15 mouse cellular contexts compared by ENCODE assay signal in genomic region chr16:24620021-24620420, GRCm38 (mm10).
DNase-seq lines count a peak whose midpoint lies in the region; ATAC-seq and TF ChIP-seq lines count a peak whose summit lies in the region.
"Had no signal": no experiment of that assay in that cellular context is flagged by ENCODE, and none has a peak within 500 bp of the region (broad histone marks: within the 10 kb centered on the region; RNA-seq: fewer than 3 reads in every experiment).

No protein-coding gene starts in this region.

- H3K4me1 ChIP-seq in lung, adult 2 months (ENCODE audit: control insufficient read depth, insufficient read depth, low read length), result peaks cover 3% of the 10 kb centered on the region; the same call in 1 of the 2 replicates
- peaks cover 6% of the 10 kb centered on the region for H3K4me1 ChIP-seq in hindbrain, embryonic 13.5 days (replicated peaks)
- H3K4me1 ChIP-seq: heart, embryonic 10.5 days had no signal

- no peaks in the 10 kb centered on the region for H3K36me3 ChIP-seq in hindbrain, embryonic 13.5 days
- H3K36me3 ChIP-seq: embryonic facial prominence, embryonic 15.5 days; heart, embryonic 10.5 days; hindbrain, embryonic 10.5 days; intestine, embryonic 15.5 days had no signal

- no peak for TF ChIP-seq CTCF in lung, adult 2 months (IDR thresholded peaks at IDR 0.05; ENCODE audit: insufficient read depth, low read length)

- DNase-seq in lung, postnatal 25 days (ENCODE audit: low spot score), result peak; percentile 52
- DNase-seq in lung, adult 2 months, result no peak
- DNase-seq in thymus, postnatal 0 days (ENCODE audit: low spot score), result no peak
- DNase-seq in adrenal gland, postnatal 36 days, result no peak
- DNase-seq: cerebellum, postnatal 14 days; kidney, postnatal 10 days; midbrain, embryonic 14.5 days had no signal

- no peak overlapping the region for H3K4me3 ChIP-seq in lung, adult 2 months (replicated peaks; ENCODE audit: extremely low read depth, low read depth, low read length)
- no peak overlapping the region for H3K4me3 ChIP-seq in hindbrain, embryonic 13.5 days
- H3K4me3 ChIP-seq: embryonic facial prominence, embryonic 15.5 days; heart, embryonic 10.5 days; hindbrain, embryonic 10.5 days; intestine, embryonic 15.5 days had no signal

- H3K27me3 ChIP-seq in hindbrain, embryonic 13.5 days, result no peaks in the 10 kb centered on the region
- H3K27me3 ChIP-seq: embryonic facial prominence, embryonic 15.5 days; intestine, embryonic 15.5 days had no signal

- TF ChIP-seq POLR2A in lung, adult 2 months (IDR thresholded peaks at IDR 0.05; ENCODE audit: borderline replicate concordance, extremely low read depth, low read depth, low read length), result no peak

- no peaks in the 10 kb centered on the region for H3K9me3 ChIP-seq in hindbrain, embryonic 13.5 days
- H3K9me3 ChIP-seq: embryonic facial prominence, embryonic 15.5 days; heart, embryonic 10.5 days; hindbrain, embryonic 10.5 days; intestine, embryonic 15.5 days had no signal

- no peak overlapping the region for H3K27ac ChIP-seq in hindbrain, embryonic 13.5 days
- H3K27ac ChIP-seq: embryonic facial prominence, embryonic 15.5 days; heart, embryonic 10.5 days; hindbrain, embryonic 10.5 days; intestine, embryonic 15.5 days had no signal

- H3K4me2 ChIP-seq in hindbrain, embryonic 13.5 days, result no peak overlapping the region
- H3K4me2 ChIP-seq: embryonic facial prominence, embryonic 15.5 days; intestine, embryonic 15.5 days had no signal

- H3K9ac ChIP-seq in hindbrain, embryonic 13.5 days, result no peak overlapping the region
- H3K9ac ChIP-seq: embryonic facial prominence, embryonic 15.5 days; intestine, embryonic 15.5 days had no signal

- WGBS in lung, adult 2 months, result 83% methylated on average over 3 of the region's 3 CpGs
- WGBS in hindbrain, embryonic 13.5 days, result 87% methylated on average over 3 of the region's 3 CpGs

- ATAC-seq in common myeloid progenitor, adult 5-6 weeks (replicated peaks; ENCODE audit: low read depth, poor library complexity, severe bottlenecking), result peak; percentile 71
- ATAC-seq in monocyte, adult 5-6 weeks (replicated peaks; ENCODE audit: insufficient number of reproducible peaks, low FRiP score, low TSS enrichment, poor library complexity, severe bottlenecking), result peak; percentile 91
- no peak for ATAC-seq in hindbrain, embryonic 13.5 days (ENCODE audit: low FRiP score)
- ATAC-seq: forebrain, embryonic 14.5 days; intestine, embryonic 15.5 days had no signal
